Mouse (Mus musculus): ENCODE measurements around the gene Mocs1. TPM values are rescaled to one million over a fixed set of nuclear protein-coding genes. Genes with fewer than 3 reads are reported as not detected.

Mocs1 gene
- polyA plus RNA-seq, 1 experiment: 15.0 TPM

- TF ChIP-seq POLR2A (IDR thresholded peaks at IDR 0.05; ENCODE audit: insufficient read depth, low read length): no peak
- H3K4me1 ChIP-seq (ENCODE audit: control insufficient read depth, insufficient read depth, low read length): no peaks in the 10 kb centered on the region
Observed at GRCm38 (mm10) chr17:49399605-49400004, 28.6 kb upstream of the Mocs1 start.

GRCm38 (mm10) chr17:49400130-49400529 lies 28.0 kb upstream of the Mocs1 start:
- Histone ChIP-seq H3K27ac (ENCODE audit: insufficient read depth, low read length) (no peak overlapping the region), H3K4me1 (ENCODE audit: control insufficient read depth, insufficient read depth, low read length) (no peaks in the 10 kb centered on the region), H3K4me3 (ENCODE audit: low read depth, low read length) (no peak overlapping the region), H3K36me3 (ENCODE audit: control insufficient read depth, insufficient read depth, low read length, poor library complexity, severe bottlenecking) (no peaks in the 10 kb centered on the region), H3K9me3 (replicated peaks; ENCODE audit: control insufficient read depth, insufficient read depth, low read length, poor library complexity, severe bottlenecking) (no peaks in the 10 kb centered on the region; the same call in 1 of the 2 replicates), H3K9ac (ENCODE audit: low read depth, poor library complexity, severe bottlenecking) (no peak overlapping the region), H3K27me3 (ENCODE audit: control insufficient read depth, insufficient read depth, low read length, poor library complexity, severe bottlenecking) (no peaks in the 10 kb centered on the region)
- TF ChIP-seq CTCF (IDR thresholded peaks at IDR 0.05; ENCODE audit: low read depth, low read length) (no peak), EP300 (IDR thresholded peaks at IDR 0.05; ENCODE audit: insufficient read depth, low read depth, low read length) (no peak), POLR2A (IDR thresholded peaks at IDR 0.05; ENCODE audit: insufficient read depth, low read length) (no peak)

More at GRCm38 (mm10) chr17:49399605-49400004, 28.6 kb upstream of the Mocs1 start:
- H3K36me3 ChIP-seq (ENCODE audit: control insufficient read depth, insufficient read depth, low read length, poor library complexity, severe bottlenecking): no peaks in the 10 kb centered on the region
- H3K9me3 ChIP-seq (replicated peaks; ENCODE audit: control insufficient read depth, insufficient read depth, low read length, poor library complexity, severe bottlenecking): no peaks in the 10 kb centered on the region; the same call in 1 of the 2 replicates
- H3K9ac ChIP-seq (ENCODE audit: low read depth, poor library complexity, severe bottlenecking): no peak overlapping the region
- no peaks in the 10 kb centered on the region for H3K27me3 ChIP-seq (ENCODE audit: control insufficient read depth, insufficient read depth, low read length, poor library complexity, severe bottlenecking)
- H3K4me3 ChIP-seq (ENCODE audit: low read depth, low read length): no peak overlapping the region
- H3K27ac ChIP-seq (ENCODE audit: insufficient read depth, low read length): no peak overlapping the region

GRCm38 (mm10) chr17:49403151-49403550 lies 25.0 kb upstream of the Mocs1 start:
- no peak overlapping the region for H3K4me3 ChIP-seq (ENCODE audit: low read depth, low read length)
- no peak overlapping the region for H3K27ac ChIP-seq (ENCODE audit: insufficient read depth, low read length)
- no peaks in the 10 kb centered on the region; the same call in 1 of the 2 replicates for H3K9me3 ChIP-seq (replicated peaks; ENCODE audit: control insufficient read depth, insufficient read depth, low read length, poor library complexity, severe bottlenecking)
- no peak overlapping the region for H3K9ac ChIP-seq (ENCODE audit: low read depth, poor library complexity, severe bottlenecking)
- TF ChIP-seq CTCF (IDR thresholded peaks at IDR 0.05; ENCODE audit: low read depth, low read length) (no peak), EP300 (IDR thresholded peaks at IDR 0.05; ENCODE audit: insufficient read depth, low read depth, low read length) (no peak), POLR2A (IDR thresholded peaks at IDR 0.05; ENCODE audit: insufficient read depth, low read length) (no peak)
- no peaks in the 10 kb centered on the region for H3K36me3 ChIP-seq (ENCODE audit: control insufficient read depth, insufficient read depth, low read length, poor library complexity, severe bottlenecking)
- no peaks in the 10 kb centered on the region for H3K4me1 ChIP-seq (ENCODE audit: control insufficient read depth, insufficient read depth, low read length)
- H3K27me3 ChIP-seq (ENCODE audit: control insufficient read depth, insufficient read depth, low read length, poor library complexity, severe bottlenecking): no peaks in the 10 kb centered on the region

- Histone ChIP-seq H3K4me1 (ENCODE audit: control insufficient read depth, insufficient read depth, low read length) (no peaks in the 10 kb centered on the region), H3K36me3 (ENCODE audit: control insufficient read depth, insufficient read depth, low read length, poor library complexity, severe bottlenecking) (no peaks in the 10 kb centered on the region), H3K27me3 (ENCODE audit: control insufficient read depth, insufficient read depth, low read length, poor library complexity, severe bottlenecking) (no peaks in the 10 kb centered on the region), H3K9me3 (replicated peaks; ENCODE audit: control insufficient read depth, insufficient read depth, low read length, poor library complexity, severe bottlenecking) (no peaks in the 10 kb centered on the region; the same call in 1 of the 2 replicates), H3K27ac (ENCODE audit: insufficient read depth, low read length) (no peak overlapping the region), H3K4me3 (ENCODE audit: low read depth, low read length) (no peak overlapping the region), H3K9ac (ENCODE audit: low read depth, poor library complexity, severe bottlenecking) (no peak overlapping the region)
- no peak for TF ChIP-seq POLR2A (IDR thresholded peaks at IDR 0.05; ENCODE audit: insufficient read depth, low read length)
- no peak for TF ChIP-seq EP300 (IDR thresholded peaks at IDR 0.05; ENCODE audit: insufficient read depth, low read depth, low read length)
- TF ChIP-seq CTCF (IDR thresholded peaks at IDR 0.05; ENCODE audit: low read depth, low read length): no peak
Observed at GRCm38 (mm10) chr17:49405927-49406326, 22.2 kb upstream of the Mocs1 start.

GRCm38 (mm10) chr17:49412974-49413373 lies 15.2 kb upstream of the Mocs1 start:
- no peaks in the 10 kb centered on the region for H3K4me1 ChIP-seq (ENCODE audit: control insufficient read depth, insufficient read depth, low read length)
- no peaks in the 10 kb centered on the region for H3K36me3 ChIP-seq (ENCODE audit: control insufficient read depth, insufficient read depth, low read length, poor library complexity, severe bottlenecking)

GRCm38 (mm10) chr17:49413554-49413953 lies 14.6 kb upstream of the Mocs1 start:
- no peak overlapping the region for H3K27ac ChIP-seq (ENCODE audit: insufficient read depth, low read length)
- H3K9ac ChIP-seq (ENCODE audit: low read depth, poor library complexity, severe bottlenecking): no peak overlapping the region
- H3K36me3 ChIP-seq (ENCODE audit: control insufficient read depth, insufficient read depth, low read length, poor library complexity, severe bottlenecking): no peaks in the 10 kb centered on the region
- TF ChIP-seq EP300 (IDR thresholded peaks at IDR 0.05; ENCODE audit: insufficient read depth, low read depth, low read length) (no peak), POLR2A (IDR thresholded peaks at IDR 0.05; ENCODE audit: insufficient read depth, low read length) (no peak), CTCF (IDR thresholded peaks at IDR 0.05; ENCODE audit: low read depth, low read length) (peak; percentile 2)
- H3K4me3 ChIP-seq (ENCODE audit: low read depth, low read length): no peak overlapping the region
- no peaks in the 10 kb centered on the region for H3K9me3 ChIP-seq (replicated peaks; ENCODE audit: control insufficient read depth, insufficient read depth, low read length, poor library complexity, severe bottlenecking)
- no peaks in the 10 kb centered on the region for H3K27me3 ChIP-seq (ENCODE audit: control insufficient read depth, insufficient read depth, low read length, poor library complexity, severe bottlenecking)
- H3K4me1 ChIP-seq (ENCODE audit: control insufficient read depth, insufficient read depth, low read length): no peaks in the 10 kb centered on the region

More at GRCm38 (mm10) chr17:49412974-49413373, 15.2 kb upstream of the Mocs1 start:
- TF ChIP-seq EP300 (IDR thresholded peaks at IDR 0.05; ENCODE audit: insufficient read depth, low read depth, low read length): no peak
- no peak for TF ChIP-seq POLR2A (IDR thresholded peaks at IDR 0.05; ENCODE audit: insufficient read depth, low read length)
- TF ChIP-seq CTCF (IDR thresholded peaks at IDR 0.05; ENCODE audit: low read depth, low read length): no peak
- Histone ChIP-seq H3K9ac (ENCODE audit: low read depth, poor library complexity, severe bottlenecking) (no peak overlapping the region), H3K27ac (ENCODE audit: insufficient read depth, low read length) (no peak overlapping the region), H3K9me3 (replicated peaks; ENCODE audit: control insufficient read depth, insufficient read depth, low read length, poor library complexity, severe bottlenecking) (no peaks in the 10 kb centered on the region), H3K4me3 (ENCODE audit: low read depth, low read length) (no peak overlapping the region), H3K27me3 (ENCODE audit: control insufficient read depth, insufficient read depth, low read length, poor library complexity, severe bottlenecking) (no peaks in the 10 kb centered on the region)

All from ES-Bruce4 (cell line).